Mouse (Mus musculus): ENCODE data around the gene Myo1a. TPM values are rescaled to one million over a fixed set of nuclear protein-coding genes. Genes with fewer than 3 reads are reported as not detected.
A peak's percentile ranks its signal among the peaks of the same experiment; 100 is the strongest.

Myo1a gene
- polyA plus RNA-seq, 1 experiment from 2014 or later, result 0.08 TPM

- no peak for DNase-seq (ENCODE audit: low spot score)
- WGBS, result 19% methylated on average over 5 of the region's 5 CpGs
- H3K4me2 ChIP-seq (replicated peaks; ENCODE audit: low read depth, low read length), result no peak overlapping the region
- H3K9me3 ChIP-seq (ENCODE audit: low read length), result no peaks in the 10 kb centered on the region
- no peak overlapping the region for H3K9ac ChIP-seq (replicated peaks; ENCODE audit: low read depth)
- H3K27ac ChIP-seq (ENCODE audit: low read length), result no peak overlapping the region
- no peak for TF ChIP-seq EP300 (IDR thresholded peaks at IDR 0.05)
- no peak for TF ChIP-seq CTCF (IDR thresholded peaks at IDR 0.05)
- H3K4me1 ChIP-seq (ENCODE audit: insufficient read depth, low read depth, low read length), result no peaks in the 10 kb centered on the region
- no peaks in the 10 kb centered on the region for H3K36me3 ChIP-seq (ENCODE audit: insufficient read depth, low read length)
- no peaks in the 10 kb centered on the region for H3K27me3 ChIP-seq (replicated peaks; ENCODE audit: insufficient read depth, low read length)
- no peak overlapping the region for H3K4me3 ChIP-seq (ENCODE audit: low read depth, low read length)
- no peak for ATAC-seq
Measured at GRCm38 (mm10) chr10:127731397-127731796, 26.4 kb downstream of the Myo1a start.

GRCm38 (mm10) chr10:127734434-127734833, 29.5 kb downstream of the Myo1a start:
- Histone ChIP-seq H3K9me3 (ENCODE audit: low read length) (no peaks in the 10 kb centered on the region), H3K4me2 (replicated peaks; ENCODE audit: low read depth, low read length) (no peak overlapping the region), H3K36me3 (ENCODE audit: insufficient read depth, low read length) (no peaks in the 10 kb centered on the region), H3K27me3 (replicated peaks; ENCODE audit: insufficient read depth, low read length) (no peaks in the 10 kb centered on the region), H3K27ac (ENCODE audit: low read length) (no peak overlapping the region), H3K9ac (replicated peaks; ENCODE audit: low read depth) (no peak overlapping the region), H3K4me1 (ENCODE audit: insufficient read depth, low read depth, low read length) (peaks cover 9% of the 10 kb centered on the region; the same call in 1 of the 2 replicates), H3K4me3 (ENCODE audit: low read depth, low read length) (no peak overlapping the region)
- no peak for ATAC-seq
- 30% methylated on average over 5 of the region's 5 CpGs for WGBS
- peak; percentile 69 for DNase-seq (ENCODE audit: low spot score)
- TF ChIP-seq CTCF (IDR thresholded peaks at IDR 0.05) (peak; percentile 73), EP300 (IDR thresholded peaks at IDR 0.05) (no peak)

- Histone ChIP-seq H3K4me3 (ENCODE audit: low read depth, low read length) (no peak overlapping the region), H3K27ac (ENCODE audit: low read length) (no peak overlapping the region), H3K4me1 (ENCODE audit: insufficient read depth, low read depth, low read length) (peaks cover 18% of the 10 kb centered on the region; the same call in 1 of the 2 replicates), H3K9ac (replicated peaks; ENCODE audit: low read depth) (no peak overlapping the region), H3K27me3 (replicated peaks; ENCODE audit: insufficient read depth, low read length) (no peaks in the 10 kb centered on the region), H3K4me2 (replicated peaks; ENCODE audit: low read depth, low read length) (no peak overlapping the region), H3K9me3 (ENCODE audit: low read length) (no peaks in the 10 kb centered on the region), H3K36me3 (ENCODE audit: insufficient read depth, low read length) (no peaks in the 10 kb centered on the region)
- no peak for DNase-seq (ENCODE audit: low spot score)
- no peak for TF ChIP-seq EP300 (IDR thresholded peaks at IDR 0.05)
- no peak for ATAC-seq
- 51% methylated on average over 2 of the region's 2 CpGs for WGBS
Measured at GRCm38 (mm10) chr10:127736266-127736665, 31.3 kb downstream of the Myo1a start.

GRCm38 (mm10) chr10:127736916-127737315, 31.9 kb downstream of the Myo1a start:
- Histone ChIP-seq H3K27me3 (replicated peaks; ENCODE audit: insufficient read depth, low read length) (no peaks in the 10 kb centered on the region), H3K36me3 (ENCODE audit: insufficient read depth, low read length) (peaks cover 3% of the 10 kb centered on the region; the same call in 1 of the 2 replicates), H3K4me2 (replicated peaks; ENCODE audit: low read depth, low read length) (no peak overlapping the region), H3K4me1 (ENCODE audit: insufficient read depth, low read depth, low read length) (peaks cover 18% of the 10 kb centered on the region; the same call in 1 of the 2 replicates), H3K9ac (replicated peaks; ENCODE audit: low read depth) (no peak overlapping the region), H3K27ac (ENCODE audit: low read length) (peak overlapping the region; percentile 51), H3K4me3 (ENCODE audit: low read depth, low read length) (no peak overlapping the region), H3K9me3 (ENCODE audit: low read length) (no peaks in the 10 kb centered on the region)
- TF ChIP-seq EP300 (IDR thresholded peaks at IDR 0.05), result peak; percentile 43; the same call in 1 of the 2 replicates
- no peak for TF ChIP-seq CTCF (IDR thresholded peaks at IDR 0.05)
- WGBS, result 33% methylated on average over 4 of the region's 4 CpGs
- peak; percentile 11; the same call in 1 of the 2 replicates for ATAC-seq
- DNase-seq (ENCODE audit: low spot score), result peak; percentile 65

GRCm38 (mm10) chr10:127737552-127737951, 32.6 kb downstream of the Myo1a start:
- no peaks in the 10 kb centered on the region for H3K27me3 ChIP-seq (replicated peaks; ENCODE audit: insufficient read depth, low read length)
- no peak overlapping the region for H3K4me3 ChIP-seq (ENCODE audit: low read depth, low read length)
- WGBS, result 20% methylated on average over 2 of the region's 2 CpGs
- peaks cover 18% of the 10 kb centered on the region; the same call in 1 of the 2 replicates for H3K4me1 ChIP-seq (ENCODE audit: insufficient read depth, low read depth, low read length)
- no peak for TF ChIP-seq EP300 (IDR thresholded peaks at IDR 0.05)
- TF ChIP-seq CTCF (IDR thresholded peaks at IDR 0.05), result no peak
- no peak overlapping the region for H3K9ac ChIP-seq (replicated peaks; ENCODE audit: low read depth)
- H3K36me3 ChIP-seq (ENCODE audit: insufficient read depth, low read length), result peaks cover 9% of the 10 kb centered on the region; the same call in 1 of the 2 replicates
- H3K27ac ChIP-seq (ENCODE audit: low read length), result no peak overlapping the region; the same call in 1 of the 2 replicates
- DNase-seq (ENCODE audit: low spot score), result no peak
- ATAC-seq, result no peak
- H3K9me3 ChIP-seq (ENCODE audit: low read length), result no peaks in the 10 kb centered on the region
- no peak overlapping the region for H3K4me2 ChIP-seq (replicated peaks; ENCODE audit: low read depth, low read length)

- Histone ChIP-seq H3K27ac (ENCODE audit: low read length) (no peak overlapping the region), H3K36me3 (ENCODE audit: insufficient read depth, low read length) (peaks cover 16% of the 10 kb centered on the region; the same call in 1 of the 2 replicates), H3K4me2 (replicated peaks; ENCODE audit: low read depth, low read length) (peak overlapping the region; percentile 68; the same call in 1 of the 2 replicates), H3K4me1 (ENCODE audit: insufficient read depth, low read depth, low read length) (peaks cover 18% of the 10 kb centered on the region; the same call in 1 of the 2 replicates), H3K9ac (replicated peaks; ENCODE audit: low read depth) (no peak overlapping the region), H3K4me3 (ENCODE audit: low read depth, low read length) (no peak overlapping the region), H3K27me3 (replicated peaks; ENCODE audit: insufficient read depth, low read length) (no peaks in the 10 kb centered on the region), H3K9me3 (ENCODE audit: low read length) (no peaks in the 10 kb centered on the region)
- TF ChIP-seq EP300 (IDR thresholded peaks at IDR 0.05), result no peak
- TF ChIP-seq CTCF (IDR thresholded peaks at IDR 0.05), result peak; percentile 80
- peak; percentile 42 for DNase-seq (ENCODE audit: low spot score)
- no peak for ATAC-seq
- WGBS, result 31% methylated on average over 13 of the region's 13 CpGs
Measured at GRCm38 (mm10) chr10:127738151-127738882, 33.3 kb downstream of the Myo1a start.
